Mouse (Mus musculus) myocyte (in vitro differentiated cells): ENCODE data around the gene Rbm33.

ENCODE experiments used
- CEBPB ChIP-seq: IDR thresholded peaks from 2 replicates; pipeline ENCODE4 v1.6.1; 2011; ENCODE audit warnings: mild to moderate bottlenecking, moderate library complexity; ENCODE audit not compliant: poor library complexity, insufficient read depth, severe bottlenecking
- E2F4 ChIP-seq: IDR thresholded peaks from one replicate; pipeline ENCODE4 v1.6.1; 2011; ENCODE audit warnings: mild to moderate bottlenecking, control low read depth, moderate library complexity; ENCODE audit not compliant: insufficient read depth
- MAX ChIP-seq: IDR thresholded peaks from one replicate; pipeline ENCODE4 v1.6.1; 2011; ENCODE audit warnings: low read depth, mild to moderate bottlenecking, control low read depth
- MYOD1 ChIP-seq, 3 experiments: IDR thresholded peaks; one replicate each; pipeline ENCODE4 v1.6.1; 2011; ENCODE audit warnings: control low read depth in 2 of 3, low read depth in 2 of 3, mild to moderate bottlenecking in 2 of 3, moderate library complexity in 1 of 3; ENCODE audit not compliant: insufficient read length in 2 of 3, control insufficient read depth in 1 of 3
- MYOG ChIP-seq, 3 experiments: IDR thresholded peaks; one replicate each; pipeline ENCODE4 v1.6.1; 2011; ENCODE audit warnings: control low read depth in 2 of 3, low read depth in 2 of 3, mild to moderate bottlenecking in 2 of 3; ENCODE audit not compliant: insufficient read length in 2 of 3, control insufficient read depth in 1 of 3, insufficient read depth in 1 of 3
- POLR2A ChIP-seq: IDR thresholded peaks from one replicate; pipeline ENCODE4 v1.6.1; 2011; ENCODE audit warnings: low read depth, mild to moderate bottlenecking, control low read depth, moderate library complexity; ENCODE audit not compliant: insufficient read length
- POLR2AphosphoS2 ChIP-seq: IDR thresholded peaks from one replicate; pipeline ENCODE4 v1.6.1; 2011; ENCODE audit warnings: low read depth, control low read depth; ENCODE audit not compliant: insufficient read length
- SRF ChIP-seq: IDR thresholded peaks from one replicate; pipeline ENCODE4 v1.6.1; 2011; ENCODE audit warnings: low read depth; ENCODE audit not compliant: control insufficient read depth, insufficient read length
- TCF12 ChIP-seq: IDR thresholded peaks from one replicate; pipeline ENCODE4 v1.6.1; 2011; ENCODE audit warnings: mild to moderate bottlenecking, control low read depth; ENCODE audit not compliant: poor library complexity, insufficient read depth, severe bottlenecking
- USF1 ChIP-seq: IDR thresholded peaks from one replicate; pipeline ENCODE4 v1.6.1; 2011; ENCODE audit warnings: low read depth, mild to moderate bottlenecking, control low read depth, moderate library complexity

GRCm38 (mm10) chr5:28372172-28372664 lies 55.3 kb downstream of the Rbm33 start:
- TF ChIP-seq MYOD1 (IDR thresholded peaks at IDR 0.05; ENCODE audit: control insufficient read depth in 1 of 3, insufficient read length in 2 of 3, low read depth in 2 of 3) (no peak), POLR2A (no peak), MAX (no peak), TCF12 (no peak), MYOG (IDR thresholded peaks at IDR 0.05; ENCODE audit: control insufficient read depth in 1 of 3, insufficient read depth in 1 of 3, insufficient read length in 2 of 3, low read depth in 2 of 3) (no peak), USF1 (no peak), E2F4 (no peak), POLR2AphosphoS2 (no peak), CEBPB (no peak), SRF (no peak)
